Mouse (Mus musculus) megakaryocyte, adult 5-6 weeks (primary cell): ENCODE data around the gene Cys1. TPM values are rescaled to one million over a fixed set of nuclear protein-coding genes. Genes with fewer than 3 reads are reported as not detected.
"Not testable (repeated sequence)": the region's sequence is repeated elsewhere in the genome, so short reads cannot be mapped to it uniquely, and the experiment has no call there.

Experiments
- ATAC-seq: 2 replicates; pipeline ENCODE4 v1.8.0; 2016; ENCODE audit warnings: mild to moderate bottlenecking, inconsistent platforms; ENCODE audit not compliant: poor library complexity, severe bottlenecking
- total RNA-seq, 2 experiments: library from RNA; stranded (forward) in 1 of 2; stranded (reverse) in 1 of 2; fragments of 153-499, 151-499 nt in 1 of 2; fragments of 221-1000, 200-1000 nt in 1 of 2; gene quantifications; 2 replicates each; pipeline versions ENCODE4 v1.2.3 to v1.2.4; 2015 to 2017

Gene Cys1
- total RNA-seq (2015) (not detected in 2 replicates), total RNA-seq (2017) (not detected in 2 replicates)

GRCm38 (mm10) chr12:24681286-24682023 is at the start of gene Cys1:
TSS of gene Cys1 (minus strand) at chr12:24681813.
- ATAC-seq = 0 out of 2 replicates have a peak, but pooled peaks have one; percentile 35

- ATAC-seq = no peak
Measured at GRCm38 (mm10) chr12:24724369-24724768, 42.8 kb upstream of the Cys1 start.

DNA sequence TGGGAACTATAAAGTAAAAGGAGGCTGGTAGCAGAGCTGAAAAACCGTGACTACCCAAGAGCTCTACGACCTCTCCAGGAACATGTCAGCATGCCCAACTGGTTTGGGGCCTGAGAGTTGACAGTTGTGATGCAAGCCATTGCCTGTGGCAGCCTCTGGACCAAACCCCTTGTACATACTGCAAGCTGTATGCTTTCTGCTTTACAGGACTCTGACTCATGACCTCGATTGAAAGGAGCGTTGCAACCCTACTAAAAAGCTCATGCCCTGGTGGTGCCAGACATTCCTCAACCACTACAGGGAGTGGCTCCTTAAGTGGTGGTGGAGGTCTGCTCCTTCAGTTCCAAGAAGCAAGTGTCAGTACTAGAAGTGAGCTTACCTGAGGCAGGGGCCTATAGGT is 42.2 kb upstream of the Cys1 start:
- ATAC-seq = no peak

DNA sequence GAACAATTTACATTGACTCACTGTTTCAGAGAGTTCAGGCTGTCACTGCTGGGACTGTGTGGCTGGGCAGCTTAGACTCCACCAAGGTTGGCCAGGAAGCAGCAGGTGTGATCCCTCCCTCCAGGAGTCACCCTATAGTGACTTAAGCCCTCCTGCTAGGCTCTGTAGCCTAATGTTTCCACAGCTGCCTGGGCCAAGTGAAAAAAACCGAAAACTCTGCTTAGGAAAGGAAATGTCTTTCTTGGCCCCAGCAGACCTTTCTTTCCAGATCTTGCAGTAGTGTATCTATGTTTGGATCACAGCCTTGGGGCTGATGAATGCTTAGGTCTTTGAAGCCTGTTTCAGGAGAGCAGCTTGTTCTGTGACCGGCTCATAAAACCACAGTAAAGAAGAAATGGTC is 41.8 kb upstream of the Cys1 start:
- ATAC-seq = no peak

DNA sequence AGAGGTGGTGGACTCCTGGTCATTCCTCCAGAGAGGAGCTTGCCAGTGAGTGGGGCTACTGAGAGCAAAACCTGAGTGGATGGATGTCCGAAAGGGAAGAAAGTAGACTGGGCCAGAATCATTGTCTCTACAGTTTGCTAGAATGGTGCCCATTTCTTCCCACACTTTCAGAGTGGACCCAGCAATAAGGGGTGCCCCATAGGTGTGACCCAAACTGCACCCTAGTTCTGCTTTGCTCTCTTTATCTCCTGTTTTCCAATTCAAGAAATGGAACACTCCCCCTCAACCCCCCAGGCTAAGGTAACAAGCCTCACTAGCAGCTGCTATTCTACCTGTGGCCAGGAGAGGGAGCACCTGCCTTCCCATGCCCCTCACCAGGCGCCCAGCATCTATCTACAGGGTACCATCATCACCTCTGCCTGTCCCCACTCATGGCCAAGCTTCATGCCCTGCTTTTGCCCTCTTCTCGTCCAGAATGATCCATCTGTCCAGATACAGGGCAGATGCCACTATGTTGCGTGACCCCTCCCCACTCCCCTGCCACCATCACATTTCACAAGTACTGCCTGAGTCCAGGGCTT is 35.2 kb upstream of the Cys1 start:
- ATAC-seq = peak; percentile 77

GRCm38 (mm10) chr12:24715268-24715896 is 33.8 kb upstream of the Cys1 start:
- ATAC-seq = no peak

DNA sequence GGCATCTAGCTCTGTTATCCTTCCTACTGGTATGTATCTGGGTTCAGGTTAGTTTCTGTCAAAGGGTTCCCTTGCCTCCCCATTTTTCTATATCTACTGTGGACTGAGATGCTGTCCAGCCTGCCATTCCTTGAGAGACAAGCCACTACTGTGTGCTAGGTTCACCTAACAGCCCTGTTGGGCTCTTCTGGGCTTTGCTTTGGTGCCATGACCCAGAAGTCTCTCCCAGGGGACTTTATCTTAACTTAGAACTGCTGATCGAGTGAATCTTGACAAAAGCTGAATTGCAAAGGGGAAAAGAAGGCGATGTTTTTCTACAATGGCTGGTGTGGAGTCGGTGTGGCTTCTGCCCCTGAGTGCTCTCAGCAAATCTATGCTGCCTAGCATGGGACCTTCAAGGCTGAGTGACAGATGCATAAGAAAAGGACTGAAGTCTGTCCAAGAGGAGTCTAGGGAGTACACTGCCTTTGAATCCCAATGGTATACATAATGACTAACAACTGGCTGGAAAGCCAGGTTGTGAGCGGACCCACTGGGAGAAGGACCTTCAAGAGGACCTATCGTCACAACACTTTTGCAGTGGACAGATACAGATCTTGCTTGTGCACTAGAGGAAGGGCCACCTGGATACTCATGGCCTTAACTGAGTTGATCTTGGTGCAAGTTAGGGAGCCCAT is 33.1 kb upstream of the Cys1 start:
- ATAC-seq = no peak

DNA sequence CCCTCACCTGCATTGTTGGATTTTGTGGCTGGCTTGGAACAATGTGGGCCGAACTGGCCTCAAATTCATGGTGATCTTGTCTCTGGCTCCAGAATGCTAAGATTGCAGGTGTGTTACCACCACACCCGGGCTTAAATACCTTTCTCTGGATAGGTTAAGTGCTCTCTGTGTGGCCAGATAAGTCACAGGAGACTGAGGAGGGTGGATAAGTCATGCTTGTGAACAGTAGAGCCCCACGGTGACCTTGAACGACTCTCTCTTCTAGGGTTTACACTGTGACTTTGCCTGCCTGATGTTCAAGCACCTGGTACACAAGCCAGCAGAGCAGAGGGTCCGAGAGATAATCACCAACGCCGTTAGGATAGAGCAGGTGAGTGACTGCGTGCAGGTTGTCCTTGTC is 30.8 kb upstream of the Cys1 start:
- ATAC-seq = no peak

GRCm38 (mm10) chr12:24710672-24711071 is 29.1 kb upstream of the Cys1 start:
- ATAC-seq = 0 out of 2 replicates have a peak, but pooled peaks have one; percentile 14

- ATAC-seq = peak; percentile 44
Measured at GRCm38 (mm10) chr12:24709831-24710508, 28.4 kb upstream of the Cys1 start.

GRCm38 (mm10) chr12:24709409-24709808 is 27.8 kb upstream of the Cys1 start:
- ATAC-seq = no peak

DNA sequence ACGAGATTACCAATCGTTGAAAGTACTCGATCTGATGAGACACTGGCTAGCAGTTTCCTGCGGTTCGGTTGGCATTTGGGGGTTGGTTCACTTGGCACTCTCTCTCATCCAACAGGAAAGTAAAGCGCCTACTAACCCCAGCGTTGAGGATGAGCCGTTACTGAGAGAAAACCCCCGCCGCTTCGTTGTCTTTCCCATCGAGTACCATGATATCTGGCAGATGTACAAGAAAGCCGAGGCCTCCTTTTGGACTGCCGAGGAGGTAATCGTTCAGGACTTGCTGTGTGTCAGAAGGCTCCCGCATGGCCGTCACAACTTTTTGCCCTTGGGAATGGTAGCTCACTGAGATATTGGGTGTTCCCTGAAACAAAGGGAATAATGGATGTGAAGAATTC is 27.2 kb upstream of the Cys1 start:
- ATAC-seq = no peak

GRCm38 (mm10) chr12:24707954-24708823 is 26.6 kb upstream of the Cys1 start, which contains the start of gene Rrm2:
TSS of gene Rrm2 (plus strand) at chr12:24708241.
- peak; percentile 76 for ATAC-seq

GRCm38 (mm10) chr12:24707480-24707802 is 25.8 kb upstream of the Cys1 start:
- ATAC-seq = no peak

DNA sequence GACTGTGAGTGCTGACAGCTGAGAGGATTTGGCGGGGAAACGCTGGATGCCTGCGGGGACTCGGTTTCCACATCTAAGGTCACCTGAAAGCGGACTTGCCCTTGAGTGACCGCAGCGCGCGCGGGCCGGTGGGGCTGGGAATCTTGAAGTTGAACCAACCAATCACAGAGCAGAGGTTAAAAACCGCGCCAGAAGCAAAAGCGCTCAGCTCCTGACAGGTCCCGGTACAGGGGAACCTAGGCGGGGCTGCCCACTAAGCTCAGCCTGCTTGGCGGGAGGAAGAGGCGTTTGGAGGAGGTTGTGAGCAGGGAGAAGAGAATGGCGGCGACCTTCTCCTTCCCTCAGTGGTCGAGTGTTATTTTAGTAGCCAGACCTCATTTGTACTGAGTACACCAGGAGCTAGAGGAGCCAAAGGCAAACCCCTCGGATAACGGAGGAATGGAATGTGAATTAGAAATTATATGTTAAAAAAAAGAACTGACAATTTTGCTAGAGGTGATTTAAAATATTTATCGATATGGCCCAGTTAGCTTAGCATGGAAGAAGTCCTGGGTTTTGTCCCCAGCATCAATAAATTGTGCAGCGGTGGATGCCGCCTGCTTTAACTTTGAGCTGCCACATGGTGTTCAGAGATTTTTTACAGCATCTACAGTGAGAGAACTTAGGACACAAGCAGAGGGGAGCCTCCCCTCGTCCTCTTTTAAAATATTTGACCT is 25.3 kb upstream of the Cys1 start:
- peak; percentile 36 for ATAC-seq

GRCm38 (mm10) chr12:24705502-24706263 is 24.1 kb upstream of the Cys1 start:
- ATAC-seq = no peak

DNA sequence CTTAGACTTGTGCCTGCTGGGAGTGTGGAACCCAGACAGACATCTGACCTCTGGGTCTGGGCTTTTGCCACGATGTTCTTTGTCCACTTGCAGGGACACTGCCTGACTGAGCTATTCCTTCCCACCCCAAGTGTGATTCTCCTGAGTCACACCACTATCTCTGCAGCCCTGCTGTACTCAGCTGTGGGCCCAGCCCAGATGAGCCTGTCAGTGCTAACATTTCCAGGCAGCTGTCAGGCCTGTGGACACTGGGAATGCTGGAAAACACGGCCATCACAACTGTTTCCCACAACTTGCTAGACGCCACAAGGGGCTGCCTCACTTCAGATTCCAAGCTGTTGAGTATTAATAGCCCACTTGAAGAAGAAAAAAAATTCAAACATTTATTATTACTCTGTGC is 21.4 kb upstream of the Cys1 start:
- ATAC-seq = no peak

GRCm38 (mm10) chr12:24701621-24702020 is 20.0 kb upstream of the Cys1 start:
- not testable (repeated sequence) for ATAC-seq

DNA sequence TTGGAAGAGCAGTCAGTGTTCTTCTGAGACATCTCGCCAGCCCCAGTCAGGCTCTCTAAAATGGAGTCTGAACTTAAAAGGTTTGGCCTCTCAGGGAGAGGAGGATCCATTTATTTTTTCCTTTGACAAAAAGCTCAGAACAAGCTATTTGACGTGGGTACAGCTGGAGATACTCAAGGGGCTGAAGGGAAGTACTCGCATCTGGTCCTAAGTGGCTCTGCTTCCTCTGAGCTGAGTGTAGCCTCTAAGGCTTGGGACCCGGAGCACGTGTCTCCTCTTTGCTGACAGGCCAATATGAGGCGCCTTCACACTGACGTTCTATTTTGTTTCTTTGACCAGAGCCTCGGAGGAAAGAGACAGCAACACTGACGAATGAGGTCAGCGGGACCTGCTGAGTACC is 18.0 kb upstream of the Cys1 start:
- no peak for ATAC-seq
